Mouse (Mus musculus) Muller cell, postnatal 12 days (primary cell): ENCODE data around the gene Mycl.

Experiments used
- DNase-seq: peaks from one replicate; pipeline ENCODE4 v3.0.0-alpha.2; 2015; ENCODE audit errors: inconsistent ontology term

Mycl gene

DNA sequence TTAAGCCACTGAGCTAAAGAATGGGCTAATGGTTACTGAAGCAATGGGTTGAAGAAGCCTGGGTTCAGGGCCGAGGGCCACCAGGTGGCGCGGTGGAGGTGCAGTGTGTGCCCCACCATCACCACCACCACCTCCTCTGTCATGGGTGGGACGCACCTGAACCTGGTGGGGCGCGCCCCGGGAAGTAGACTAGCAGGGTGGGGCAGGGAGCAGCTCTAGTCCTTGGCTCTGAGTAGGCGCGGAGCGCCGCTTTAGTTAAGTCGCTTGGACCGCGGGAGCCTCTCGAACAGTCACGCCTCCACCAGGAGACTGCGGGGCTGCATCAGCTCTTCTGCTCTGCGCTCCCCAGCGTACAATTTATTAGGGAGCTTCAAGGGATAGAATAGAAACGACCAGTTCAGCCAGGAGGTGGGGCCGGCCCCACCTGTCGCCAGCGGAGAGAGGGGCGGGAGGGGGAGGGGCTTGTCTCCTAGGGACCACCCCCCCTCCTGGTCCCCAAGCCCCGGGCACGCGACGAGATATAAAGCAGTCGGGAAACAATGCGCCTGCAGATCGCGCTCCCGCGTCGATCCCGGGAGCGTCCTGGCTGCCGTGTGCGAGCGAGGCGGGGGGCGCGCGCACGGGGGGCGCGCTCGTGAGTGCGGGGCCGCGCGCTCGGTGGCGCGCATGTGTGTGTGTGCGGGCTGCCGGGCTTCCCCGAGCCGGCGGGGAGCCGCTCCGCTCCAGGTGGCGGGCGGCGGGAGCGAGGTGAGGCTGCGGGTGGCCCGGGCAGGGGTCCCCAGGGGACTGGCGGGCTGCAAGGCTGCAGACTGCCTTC is at the start of gene Mycl:
Gene Mycl, plus strand, starts transcription at position 249 of the 817 bp plus-strand sequence.
- peak; percentile 85 for DNase-seq

DNA sequence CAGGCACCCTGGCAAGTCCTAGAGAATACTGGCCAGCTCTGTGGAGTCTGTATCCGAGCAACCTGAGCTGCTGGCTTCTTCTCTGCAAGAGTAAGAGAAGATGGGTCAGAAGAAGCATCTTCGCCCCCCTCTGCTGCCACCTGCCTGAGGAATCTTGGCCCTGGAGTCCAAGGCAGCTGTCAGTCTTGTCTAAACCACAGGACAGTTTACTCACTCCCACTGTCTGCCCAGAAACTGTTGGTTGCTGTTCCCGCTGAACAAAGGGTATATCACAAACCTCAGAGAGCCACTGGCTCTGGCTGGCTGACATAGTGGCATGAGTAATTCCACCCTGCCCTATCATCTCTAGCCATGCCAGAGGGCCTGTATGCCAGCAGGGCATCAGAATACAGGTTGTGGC is 48.2 kb upstream of the Mycl start:
- peak; percentile 62 for DNase-seq

DNA sequence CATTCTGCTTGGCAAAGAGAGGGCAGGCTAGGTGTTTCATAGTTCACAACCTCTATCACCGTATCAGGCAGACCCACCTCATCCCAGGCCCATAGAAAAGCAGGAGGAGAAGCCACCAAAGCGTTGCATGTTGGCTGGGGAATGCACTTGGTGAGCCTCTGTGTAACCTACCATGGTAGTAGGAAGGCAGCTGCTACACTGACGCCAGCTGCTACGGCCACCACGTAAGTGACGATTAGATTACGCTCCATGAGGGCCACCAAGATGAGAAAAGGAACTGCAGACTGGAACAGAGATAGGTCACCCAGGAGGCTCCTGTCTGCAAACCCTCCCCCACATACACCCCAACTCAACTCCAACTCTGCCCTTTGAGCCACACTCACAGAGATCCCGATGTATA is 46.4 kb upstream of the Mycl start:
- no peak for DNase-seq

DNA sequence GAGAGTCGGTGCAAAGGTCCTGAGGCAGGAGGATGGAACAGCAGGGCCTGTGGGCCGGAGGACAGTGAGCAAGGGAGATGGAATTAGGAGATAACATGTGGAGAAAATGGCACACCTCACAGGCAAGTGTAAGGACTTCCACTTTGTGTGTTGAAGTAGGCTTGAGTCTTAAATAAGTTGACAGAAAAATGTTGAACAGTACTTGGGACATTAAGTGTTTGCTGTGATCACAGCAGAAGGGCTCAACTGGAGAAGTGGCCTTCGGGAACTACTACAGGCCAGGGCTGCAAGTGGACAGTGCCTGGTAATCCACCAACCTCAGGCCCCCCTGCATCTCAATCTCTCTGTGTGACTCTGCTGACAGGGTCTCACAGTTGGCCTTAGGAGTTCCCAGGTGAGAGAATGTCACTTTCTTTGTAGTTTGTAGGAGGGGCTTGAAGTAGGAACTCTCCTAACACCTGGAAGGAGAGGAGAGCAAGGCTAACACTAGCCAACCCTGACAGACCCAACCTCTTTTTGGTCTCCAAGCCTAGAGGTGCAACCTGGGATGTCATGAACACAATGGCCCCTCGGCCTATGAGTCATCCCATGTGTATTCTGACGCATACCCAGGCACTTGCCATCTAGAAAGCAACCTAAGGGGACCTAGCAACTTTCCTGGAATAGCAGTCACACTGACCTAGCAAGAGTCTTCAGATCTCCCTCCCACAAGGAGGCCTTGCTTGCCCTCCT is 40.6 kb upstream of the Mycl start:
- DNase-seq: no peak

DNA sequence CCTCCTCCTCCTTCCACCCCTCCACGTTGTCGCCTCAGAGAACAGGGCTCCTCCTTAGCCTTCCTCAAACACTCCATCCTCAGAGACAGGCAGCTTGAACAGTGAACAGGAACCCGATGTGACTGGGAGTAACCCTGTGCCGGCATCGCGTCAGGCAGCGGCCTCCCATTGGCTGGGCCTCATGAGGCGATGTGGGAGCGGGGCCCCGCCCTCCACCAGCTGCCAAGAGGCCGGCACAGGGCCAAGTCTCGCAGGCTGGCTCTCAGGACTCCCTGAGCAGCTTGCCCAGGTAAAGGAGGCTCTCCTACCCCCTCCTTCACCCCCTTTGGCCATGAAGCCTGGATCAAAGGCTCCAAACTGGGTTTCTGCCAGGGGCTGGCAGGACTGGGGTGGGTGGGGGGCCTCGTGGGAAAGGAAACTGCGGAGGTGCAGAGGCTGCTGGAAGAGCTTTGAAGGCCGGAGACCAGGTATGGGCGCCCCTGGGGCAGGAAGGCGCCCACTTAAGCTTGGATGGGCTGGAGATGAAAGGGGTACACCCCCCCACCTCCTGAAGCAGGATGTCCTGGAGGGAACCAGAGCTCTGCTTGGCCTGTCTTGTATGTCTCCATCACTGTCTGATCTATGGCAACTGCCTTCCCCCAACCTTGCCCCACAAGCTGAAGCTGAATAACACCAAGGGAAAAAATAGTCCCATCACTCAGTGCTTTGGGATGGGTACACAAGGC is 39.9 kb upstream of the Mycl start:
- DNase-seq: peak; percentile 90

DNA sequence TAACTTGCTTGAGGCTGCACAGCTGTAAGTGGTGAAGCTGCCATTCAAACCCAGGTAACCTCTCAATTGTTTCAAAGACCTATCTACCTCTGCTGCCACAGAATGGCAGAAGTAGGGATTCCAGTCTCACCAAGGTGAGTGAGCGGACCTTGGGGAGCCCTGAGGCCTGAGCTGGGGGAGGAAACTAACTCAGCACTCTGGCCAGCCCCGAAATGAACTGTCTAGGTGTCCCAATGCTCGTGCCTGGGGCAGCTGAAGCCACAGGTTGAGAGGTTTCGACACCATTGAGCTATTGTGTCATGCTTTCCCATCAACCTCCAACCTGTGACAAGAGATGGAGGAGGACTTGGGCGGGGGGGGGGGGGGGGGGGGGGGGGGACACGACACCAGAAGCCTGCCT is 39.2 kb upstream of the Mycl start:
- no peak for DNase-seq

DNA sequence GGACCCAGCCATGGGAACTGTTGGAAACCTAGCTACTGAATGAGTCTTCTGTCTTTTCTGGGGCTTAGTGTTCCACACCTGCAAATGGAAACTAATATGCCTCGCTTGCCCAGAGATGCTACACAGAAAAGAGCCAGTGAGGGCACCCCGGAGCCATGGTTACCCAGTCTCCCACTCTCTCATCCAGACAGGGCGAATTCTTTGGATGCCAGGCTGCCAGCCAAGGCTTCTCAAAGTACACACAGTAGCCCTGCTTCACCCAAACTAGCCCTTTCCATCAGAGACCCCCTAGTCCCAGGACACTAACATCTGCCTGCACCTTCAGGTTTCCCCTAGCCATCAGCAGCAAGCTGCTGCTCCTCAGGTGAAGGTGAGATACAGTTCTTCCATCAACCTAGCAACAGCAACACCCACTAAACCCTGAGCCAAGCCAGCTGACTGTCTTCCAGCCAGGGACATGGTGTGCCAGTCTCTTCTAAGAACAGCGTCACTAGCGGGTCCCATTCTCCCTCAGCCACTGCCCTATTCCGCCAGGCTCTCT is 36.9 kb upstream of the Mycl start:
- DNase-seq: peak; percentile 90

DNA sequence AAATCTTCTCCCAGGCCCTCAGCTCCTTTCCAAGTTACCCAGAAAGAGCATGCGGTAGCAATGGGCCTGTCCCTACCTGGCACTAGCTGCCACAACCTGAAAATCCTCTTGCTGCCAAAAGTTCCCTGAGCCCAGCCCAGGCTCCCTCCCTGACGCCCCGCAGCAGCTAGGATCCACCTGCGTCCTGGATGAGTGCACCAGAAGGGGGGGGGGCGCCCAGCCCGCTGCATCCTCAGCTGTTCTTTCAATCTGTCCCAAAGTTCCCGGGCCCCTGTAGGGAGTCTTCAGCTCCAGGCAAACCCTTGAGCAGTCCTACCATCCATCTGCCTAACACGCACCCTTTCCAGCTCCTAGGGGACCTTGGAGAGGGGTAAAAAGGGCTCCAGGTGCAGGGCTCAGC is 35.6 kb upstream of the Mycl start:
- DNase-seq: peak; percentile 24

DNA sequence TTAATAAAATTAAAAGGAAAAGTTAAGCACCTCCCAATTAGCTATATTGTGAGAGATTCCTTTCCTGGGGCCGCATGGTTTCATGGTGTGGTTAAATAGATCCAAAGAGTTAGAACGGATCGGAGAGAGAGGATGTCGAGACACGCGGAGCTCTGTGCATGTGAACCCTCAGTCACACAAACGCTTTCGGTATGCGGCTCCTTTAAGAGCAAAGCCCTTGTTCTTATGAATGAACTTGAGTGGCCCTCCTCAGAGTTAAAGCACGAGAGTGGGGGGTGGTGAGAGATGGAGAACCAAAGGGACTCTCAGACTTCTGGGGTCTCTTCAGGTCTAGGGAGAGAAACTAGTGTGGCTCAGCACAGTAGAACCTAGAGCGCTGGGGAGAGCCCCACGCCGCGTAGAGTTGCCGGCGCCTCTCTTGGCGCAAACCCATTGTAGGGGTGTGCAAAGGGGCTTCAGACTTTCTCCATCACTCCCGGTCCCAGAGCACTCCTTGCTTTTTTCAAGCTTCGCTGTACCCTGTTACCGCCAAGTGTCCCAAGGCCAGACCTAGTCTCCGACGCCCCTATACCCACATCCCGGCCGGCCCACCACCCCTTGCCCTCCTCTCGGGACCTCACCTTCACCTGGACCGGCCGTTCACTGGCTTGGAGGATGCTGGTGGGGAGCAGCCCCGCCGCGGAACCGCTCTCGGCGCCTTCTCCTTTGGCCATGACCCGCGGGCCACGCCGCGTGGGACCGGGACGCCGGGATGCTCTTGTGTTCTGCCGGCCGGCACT is 34.9 kb upstream of the Mycl start:
- no peak for DNase-seq

DNA sequence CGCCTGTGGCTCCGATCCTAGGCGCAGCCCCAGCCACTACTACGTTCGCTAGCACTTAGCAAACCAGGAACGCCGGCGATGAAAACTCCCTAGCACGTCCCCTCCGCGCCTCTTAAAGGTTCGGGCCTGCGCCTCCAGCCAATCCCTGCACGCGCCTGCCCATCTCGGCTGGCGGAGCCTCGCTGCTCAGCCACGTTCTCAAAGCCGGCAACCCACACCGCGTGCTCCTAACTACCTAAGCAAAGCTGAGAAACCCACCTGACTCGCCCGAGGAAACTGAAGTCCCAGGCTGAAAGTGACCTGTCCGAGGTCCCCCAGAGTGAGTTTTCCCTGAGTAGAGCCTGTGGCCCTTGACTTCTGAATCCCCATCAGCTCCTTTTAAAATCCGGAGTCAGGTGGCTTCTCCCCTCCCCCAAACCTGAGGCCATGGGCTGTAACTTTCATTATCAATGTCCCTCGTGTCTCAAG is 34.3 kb upstream of the Mycl start, which contains the start of gene Mfsd2a:
Gene Mfsd2a, minus strand, starts transcription at position 89 of the 468 bp plus-strand sequence.
- peak; percentile 89 for DNase-seq

DNA sequence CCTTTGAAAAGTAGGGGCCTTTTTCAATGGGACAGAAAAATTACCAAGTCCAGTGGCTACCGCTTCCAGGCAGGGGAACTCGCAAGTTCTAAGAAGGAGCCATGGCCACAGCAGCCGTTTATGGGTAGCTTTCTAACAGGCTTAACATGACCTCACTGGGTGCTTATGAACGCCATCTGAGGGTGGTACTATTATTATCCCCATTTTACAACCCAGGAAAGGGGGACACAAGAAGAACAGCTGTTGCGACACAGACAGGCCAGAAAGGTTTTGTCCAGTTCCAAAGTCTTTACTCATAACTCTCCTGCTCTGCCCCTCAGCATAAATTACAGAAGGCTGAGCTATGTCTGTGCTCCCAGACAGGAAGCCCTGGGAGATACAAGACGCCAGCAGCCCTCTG is 33.9 kb upstream of the Mycl start:
- DNase-seq: peak; percentile 56

DNA sequence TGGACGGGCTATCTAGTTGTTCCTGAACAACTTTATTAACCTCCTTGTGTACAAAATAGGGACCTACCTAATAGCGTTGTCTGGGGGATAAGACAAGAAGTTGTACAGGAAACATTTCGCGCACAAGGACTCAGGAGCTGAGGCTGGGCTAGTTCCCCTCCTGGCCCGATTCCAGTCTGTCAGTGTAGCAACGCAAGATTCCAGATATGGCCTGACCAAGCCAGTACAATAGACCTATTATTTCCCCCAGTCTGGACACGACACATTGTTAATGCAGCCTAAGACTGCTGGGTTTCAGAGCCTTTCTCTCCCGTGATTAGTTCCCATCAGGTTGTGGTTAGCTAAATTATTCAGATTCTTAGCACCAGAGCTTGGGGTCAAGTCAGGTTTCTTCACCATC is 32.7 kb upstream of the Mycl start:
- peak; percentile 90 for DNase-seq

DNA sequence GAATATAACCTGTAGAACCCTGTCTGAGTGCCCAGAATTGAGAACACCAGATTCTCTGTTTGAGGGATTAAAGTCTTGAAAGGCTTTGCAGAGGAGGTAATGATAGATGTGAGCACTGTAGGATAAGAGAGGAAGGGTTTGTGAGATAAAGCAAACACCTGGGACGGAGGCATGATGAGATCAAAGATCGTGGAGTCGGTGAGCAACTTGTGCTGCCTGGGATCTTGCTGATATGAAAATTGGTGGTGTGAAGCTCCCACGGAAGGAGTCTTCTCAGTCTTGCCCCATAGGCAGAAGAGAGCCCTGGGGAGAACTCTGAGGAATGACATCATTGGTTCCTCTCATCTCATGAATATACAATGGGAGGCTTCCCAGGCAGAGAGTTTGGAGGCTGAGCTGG is 27.3 kb upstream of the Mycl start:
- DNase-seq: no peak

DNA sequence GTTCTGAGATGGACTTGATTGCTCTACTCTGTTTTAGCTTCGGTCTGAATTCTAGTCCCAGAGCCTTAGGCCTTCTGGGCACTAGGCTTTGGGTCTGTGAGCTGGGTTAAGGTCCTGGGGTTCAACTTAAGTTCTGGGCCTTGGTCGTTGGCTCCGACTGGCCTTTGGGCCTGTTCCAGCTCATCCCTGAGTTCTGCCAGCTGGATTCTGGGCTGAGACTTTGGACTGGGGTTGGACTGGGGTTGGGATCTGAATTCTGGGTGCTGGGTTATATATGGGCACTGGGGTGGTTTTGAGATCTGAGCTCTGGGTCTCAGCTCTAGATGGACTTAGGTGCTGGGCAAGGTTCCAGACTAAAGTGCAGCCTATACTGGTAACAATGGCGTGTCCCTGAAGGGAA is 24.3 kb upstream of the Mycl start:
- no peak for DNase-seq

DNA sequence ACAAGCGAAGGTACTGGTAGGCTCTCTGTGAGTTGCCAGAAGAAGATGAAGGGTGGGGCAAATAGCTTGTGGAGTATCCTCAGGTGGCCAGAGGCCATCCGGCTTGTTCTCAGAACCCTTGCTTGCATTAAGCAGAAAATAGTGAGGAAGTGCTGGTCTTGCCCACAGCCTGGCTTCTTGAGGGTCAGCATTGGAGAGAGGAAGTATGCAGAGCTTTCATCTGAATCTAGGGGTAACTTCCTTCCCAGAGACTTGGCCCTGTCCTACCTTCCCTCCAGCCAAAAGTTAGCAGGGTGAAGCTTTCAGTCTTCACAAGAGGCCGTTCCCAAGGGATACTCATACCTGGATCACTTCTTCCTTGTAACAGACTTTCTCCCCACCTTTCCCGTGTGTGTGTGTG is 23.8 kb upstream of the Mycl start:
- DNase-seq: no peak

DNA sequence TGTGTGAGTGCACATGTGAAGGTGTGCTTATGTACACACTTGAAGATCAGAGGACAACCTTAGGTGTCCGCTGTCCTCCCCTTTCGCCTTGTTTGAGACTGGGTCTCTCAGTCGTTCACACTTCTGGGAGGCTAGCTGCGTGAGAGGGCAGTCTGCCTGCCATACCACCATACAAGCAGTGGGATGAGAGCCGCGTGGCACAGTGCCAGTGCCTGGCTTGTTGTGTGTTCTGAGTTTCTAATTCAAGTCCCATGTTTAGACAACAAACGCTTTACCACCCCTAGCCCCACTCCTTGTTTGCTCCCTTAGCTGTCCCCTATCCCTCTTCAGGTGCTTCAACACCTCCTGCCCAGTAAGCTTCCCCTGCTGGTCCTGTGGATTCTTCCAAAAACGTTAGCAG is 23.4 kb upstream of the Mycl start:
- no peak for DNase-seq

DNA sequence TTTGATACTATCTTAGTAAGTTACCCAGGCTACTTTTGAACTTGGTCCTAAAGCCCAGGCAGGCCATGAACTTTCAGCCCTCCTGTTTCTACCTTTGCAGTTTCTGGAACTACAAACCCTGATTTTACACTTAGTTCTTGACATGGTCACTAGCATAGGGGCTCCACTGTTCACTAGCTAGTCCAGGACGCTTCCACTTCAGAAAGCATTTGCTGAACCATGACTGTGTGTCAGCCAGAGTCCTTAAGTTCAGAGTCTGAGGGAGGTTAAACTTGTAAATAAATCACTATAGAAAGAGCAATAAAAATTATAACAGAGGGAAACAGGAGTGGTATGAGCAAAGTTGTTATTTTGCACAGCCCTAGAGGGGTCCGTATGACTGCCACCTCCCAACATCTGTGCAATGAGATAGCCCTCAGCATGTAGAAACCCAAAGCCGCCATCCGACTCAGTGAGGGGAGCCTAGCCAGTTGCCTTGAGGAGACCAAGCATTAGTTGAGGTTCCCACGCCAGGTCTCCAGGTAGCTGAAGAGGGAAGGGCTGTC is 20.4 kb upstream of the Mycl start:
- DNase-seq: no peak

DNA sequence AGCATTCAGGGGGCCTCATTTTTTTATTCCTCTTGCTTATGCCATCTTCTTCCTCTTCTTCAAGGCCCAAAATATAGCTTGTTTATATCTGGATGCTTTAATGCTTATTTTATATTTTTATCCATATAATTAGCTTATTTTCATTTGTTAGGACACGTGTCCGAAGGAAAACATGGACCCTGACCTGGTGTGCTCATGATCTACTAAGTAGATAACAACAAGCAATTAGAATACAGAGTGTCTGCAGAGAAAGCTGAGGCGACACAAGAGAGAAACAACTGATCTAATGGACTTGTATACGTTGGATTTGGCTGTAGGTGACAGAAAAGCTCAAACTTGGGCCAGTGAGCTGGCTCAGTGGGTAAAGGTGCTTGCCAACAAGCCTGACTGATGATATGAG is 18.6 kb upstream of the Mycl start:
- no peak for DNase-seq

DNA sequence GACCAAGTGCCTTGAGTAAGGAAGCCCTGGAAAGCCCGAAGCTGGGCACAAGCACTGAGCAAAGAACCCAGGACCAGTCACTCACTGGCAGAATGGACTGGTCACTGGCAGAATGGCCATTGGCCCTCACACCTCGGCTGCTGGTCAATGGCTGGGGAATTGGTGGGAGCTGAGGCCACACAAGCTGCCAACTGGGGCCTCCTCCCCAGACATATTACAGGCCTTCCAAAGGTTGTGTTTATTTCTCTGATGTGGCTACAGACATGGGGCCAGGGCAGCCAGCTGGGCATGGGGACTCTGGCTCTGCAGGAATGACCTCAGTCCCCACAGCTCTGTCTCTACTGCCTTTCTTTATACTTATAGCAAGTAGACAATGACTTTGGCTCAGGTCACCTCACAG is 16.6 kb upstream of the Mycl start:
- DNase-seq: no peak

DNA sequence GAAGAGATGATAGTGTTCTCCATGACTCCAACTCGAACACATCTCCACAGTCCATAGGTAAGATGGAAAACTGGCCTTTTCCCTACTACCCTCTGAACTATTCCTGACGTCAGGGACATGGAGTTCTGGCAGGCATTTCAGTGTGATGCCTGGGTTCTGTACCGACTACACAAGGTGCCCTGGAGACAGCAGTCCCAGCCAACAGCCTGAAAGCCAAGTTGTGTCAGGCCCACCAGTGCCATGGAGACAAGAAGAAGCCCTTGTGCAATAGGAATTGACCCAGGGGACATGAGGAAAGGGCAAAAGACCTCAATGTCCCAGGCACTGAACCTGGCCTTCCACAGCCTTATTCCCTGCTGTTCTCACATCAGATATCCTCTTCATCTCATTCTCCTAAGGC is 15.6 kb upstream of the Mycl start:
- DNase-seq: no peak

DNA sequence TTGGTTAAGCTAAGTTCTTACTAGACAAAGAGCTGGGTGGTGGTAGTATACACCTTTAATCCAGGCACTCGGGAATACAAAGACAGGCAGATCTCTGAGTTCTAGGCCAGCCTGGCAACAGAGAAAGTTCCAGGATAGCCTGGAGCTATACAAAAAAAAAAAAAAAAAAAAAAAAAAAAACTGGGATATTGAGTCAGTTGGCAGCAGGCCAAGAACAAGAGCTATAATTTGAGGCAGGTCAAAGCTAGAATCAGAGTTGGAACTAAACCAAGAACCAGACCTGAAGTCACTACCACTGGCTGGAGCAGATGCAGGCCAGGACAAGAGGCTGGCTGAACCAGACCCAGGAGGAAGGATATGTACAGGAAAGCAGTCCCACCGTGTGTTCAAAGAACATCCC is 14.8 kb upstream of the Mycl start:
- no peak for DNase-seq
